Comparison of ENCODE assay signal across 10 mouse cellular contexts in the genomic region with DNA sequence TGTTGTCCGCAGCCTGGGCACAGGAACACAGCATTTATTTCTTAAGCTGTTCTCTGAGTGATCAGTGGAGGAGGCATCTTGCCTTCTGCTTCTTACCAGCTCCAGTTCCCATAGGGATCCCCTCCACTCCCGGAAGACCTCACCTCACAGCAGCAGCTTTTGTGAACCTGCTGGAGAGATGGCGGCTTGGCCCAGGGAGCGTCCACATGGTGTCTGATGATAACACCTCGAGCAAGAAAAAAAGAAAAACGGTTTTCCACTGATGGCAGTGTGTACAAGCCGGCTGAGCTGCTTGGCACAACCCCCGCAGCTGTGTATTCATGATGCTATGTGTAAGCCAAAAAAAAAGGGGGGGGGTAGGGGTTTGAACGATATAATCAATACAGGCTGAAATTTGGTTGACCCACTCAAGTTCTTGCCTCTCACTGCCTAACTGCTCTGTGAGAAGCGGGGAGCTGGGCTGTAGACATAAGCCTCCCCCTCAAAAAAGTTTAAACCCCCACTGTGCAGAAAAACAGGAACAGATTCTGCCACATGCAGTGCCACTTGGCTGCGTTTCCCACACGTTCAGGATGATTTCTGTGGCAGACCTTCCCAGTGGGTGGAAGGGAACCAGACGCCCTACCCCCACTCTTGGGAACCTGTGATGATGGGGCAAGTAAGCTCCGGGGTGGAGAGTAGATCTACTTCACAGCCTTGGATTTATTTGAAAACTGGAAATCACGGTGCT.
A peak's percentile ranks its signal among the peaks of the same experiment; 100 is the strongest.
DNase-seq lines count a peak whose midpoint lies in the region; ATAC-seq lines count a peak whose summit lies in the region.
"Had no signal": no experiment of that assay in that cellular context is flagged by ENCODE, and none has a peak within 500 bp of the region (broad histone marks: within the 10 kb centered on the region; RNA-seq: fewer than 3 reads in every experiment).

No protein-coding gene starts in this region.

- no peak overlapping the region for H3K4me3 ChIP-seq in midbrain, embryonic 16.5 days (ENCODE audit: low read depth, low read length)
- H3K4me3 ChIP-seq: erythroblast, embryonic 14.5 days had no signal

- no peaks in the 10 kb centered on the region for H3K27me3 ChIP-seq in midbrain, embryonic 16.5 days (ENCODE audit: control insufficient read depth, insufficient read depth, low read depth, low read length)

- peak; percentile 71 for ATAC-seq in midbrain, embryonic 16.5 days

- no peaks in the 10 kb centered on the region for H3K36me3 ChIP-seq in midbrain, embryonic 16.5 days (ENCODE audit: control insufficient read depth, insufficient read depth, low read length)

- no peak overlapping the region for H3K9ac ChIP-seq in midbrain, embryonic 16.5 days (ENCODE audit: low read depth, low read length)

- peaks cover 8% of the 10 kb centered on the region for H3K4me1 ChIP-seq in midbrain, embryonic 16.5 days (ENCODE audit: control insufficient read depth, insufficient read depth, low read length)

- H3K27ac ChIP-seq in midbrain, embryonic 16.5 days (ENCODE audit: low read length), result peak overlapping the region; percentile 23

- H3K9me3 ChIP-seq in midbrain, embryonic 16.5 days (replicated peaks; ENCODE audit: control insufficient read depth, low read length, poor library complexity, severe bottlenecking), result no peaks in the 10 kb centered on the region

- DNase-seq in cerebellum, adult 11 months, result peak; percentile 53
- DNase-seq in cerebellum, adult 9-10 months, result peak; percentile 76
- DNase-seq in layer of hippocampus, adult 18-20 months (ENCODE audit: low spot score in 2 of 2), result peak; percentile 84 to 93
- no peak for DNase-seq in thymus, postnatal 14 days
- no peak for DNase-seq in adrenal gland, postnatal 14 days
- no peak for DNase-seq in B cell, adult 2 months
- DNase-seq: heart, postnatal 14 days; lung, postnatal 10 days had no signal

- no peak overlapping the region; the same call in 1 of the 2 replicates for H3K4me2 ChIP-seq in midbrain, embryonic 16.5 days (ENCODE audit: low read length)

- 59% methylated on average over 15 of the region's 15 CpGs for WGBS in midbrain, embryonic 16.5 days

Comparison
In these comparisons a context has a peak if more than half of its experiments do, and no peak if none do; other contexts are left out.
1. DNase-seq: peak in cerebellum, adult 11 months (single experiment), cerebellum, adult 9-10 months (single experiment) and layer of hippocampus, adult 18-20 months (2 of 2); none in thymus, postnatal 14 days (single experiment), adrenal gland, postnatal 14 days (single experiment) and B cell, adult 2 months (0 of 2).